Mouse (Mus musculus) embryo, embryonic 11 days (tissue): ENCODE measurements around the gene 1110051M20Rik.

Experiments used
- DNase-seq: peaks from one replicate; pipeline ENCODE4 v3.0.0-alpha.2; 2015

The 1110051M20Rik gene

DNA sequence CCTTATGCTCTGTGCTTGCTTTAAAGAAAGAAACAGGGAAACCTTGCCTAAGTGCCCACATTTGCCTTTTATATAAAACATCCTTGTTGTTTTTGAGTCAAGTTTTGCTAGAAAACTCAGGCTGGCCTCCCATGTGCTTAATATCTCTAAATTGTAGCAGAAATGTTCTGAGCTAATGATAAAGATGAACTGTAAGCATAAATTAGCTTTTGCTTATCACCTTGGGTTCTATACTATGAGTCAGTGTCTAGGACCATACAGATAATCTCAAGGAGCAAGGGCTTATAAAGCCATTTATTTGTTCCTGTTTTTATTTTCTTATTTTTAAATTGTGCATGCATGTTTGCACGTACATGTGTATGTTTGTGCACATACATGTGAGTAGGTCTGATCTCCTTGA lies 98.9 kb downstream of the 1110051M20Rik start:
- DNase-seq: no peak

DNA sequence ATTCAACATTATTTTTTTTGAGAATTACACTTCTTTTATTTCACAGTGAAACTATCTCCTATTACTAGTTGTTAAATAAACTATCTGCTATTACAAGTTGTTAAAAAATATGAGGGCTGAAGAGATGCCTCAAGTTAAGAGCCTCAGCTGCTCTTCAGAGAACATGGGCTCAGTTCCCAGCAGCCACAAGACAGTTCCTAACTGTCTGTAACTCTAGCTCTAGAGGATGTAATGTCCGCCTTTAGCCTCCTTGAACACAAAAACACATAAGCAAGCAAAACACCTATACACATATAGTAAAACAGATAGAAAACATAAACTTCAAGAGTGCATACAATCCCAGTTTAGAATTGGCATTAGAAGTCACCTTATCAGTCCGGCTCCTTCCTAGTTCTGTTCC lies 104.9 kb downstream of the 1110051M20Rik start:
- no peak for DNase-seq

DNA sequence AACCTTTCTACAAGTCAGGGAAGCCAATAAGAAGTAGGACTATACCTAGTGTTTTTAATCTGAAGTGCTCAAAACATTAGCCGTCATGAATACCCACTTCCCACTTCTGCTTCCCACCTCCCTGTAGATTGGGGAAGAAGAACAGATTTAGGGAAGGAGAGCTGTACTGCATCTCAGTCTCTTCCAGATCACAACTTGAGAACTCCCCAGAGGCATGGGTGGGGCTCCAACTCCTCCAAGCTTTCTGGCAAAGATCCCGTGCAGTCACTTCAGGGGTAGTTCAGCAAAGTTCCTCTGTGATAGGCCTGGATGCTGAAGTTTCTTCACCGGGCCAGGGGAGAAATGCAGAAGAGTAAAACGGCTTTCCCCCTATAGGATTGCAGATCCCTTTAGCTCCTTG lies 109.4 kb downstream of the 1110051M20Rik start:
- DNase-seq: no peak

DNA sequence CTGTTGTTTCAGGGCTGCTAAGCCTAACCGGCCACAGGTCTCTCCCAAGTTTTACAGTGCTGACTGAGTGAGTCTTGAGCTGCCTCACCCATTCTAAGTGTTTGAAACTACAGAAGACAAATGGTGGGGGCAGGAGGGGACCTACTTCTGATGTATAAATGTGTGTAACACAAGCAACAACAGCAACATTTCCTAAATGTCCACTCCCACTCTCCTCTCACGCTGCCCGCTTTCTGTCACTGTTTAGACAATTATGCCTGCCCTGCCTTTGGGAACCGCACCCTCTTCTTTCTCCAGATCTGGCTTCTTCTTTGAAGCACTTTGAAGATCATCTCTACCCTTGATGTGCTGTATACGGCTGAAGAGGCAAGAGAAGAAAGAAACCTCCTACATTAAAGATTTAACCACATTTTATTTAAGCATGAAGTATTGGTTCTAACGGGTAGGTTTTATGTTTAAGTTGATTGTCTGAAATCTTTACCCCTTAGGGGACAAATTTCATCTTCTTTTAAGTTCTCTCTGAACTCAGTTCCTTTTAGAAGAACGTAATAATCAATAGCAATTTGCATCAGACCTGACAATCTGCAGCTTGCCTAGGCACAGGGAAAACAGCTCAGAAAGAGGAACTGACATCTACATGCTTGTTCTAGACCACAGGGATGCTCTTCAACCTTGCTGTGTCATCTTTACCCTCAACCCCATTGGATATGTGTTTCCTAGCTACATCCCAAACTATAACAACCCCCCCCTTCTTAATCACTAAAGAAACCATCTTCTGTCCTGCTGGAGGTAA lies 113.3 kb downstream of the 1110051M20Rik start:
- no peak for DNase-seq

DNA sequence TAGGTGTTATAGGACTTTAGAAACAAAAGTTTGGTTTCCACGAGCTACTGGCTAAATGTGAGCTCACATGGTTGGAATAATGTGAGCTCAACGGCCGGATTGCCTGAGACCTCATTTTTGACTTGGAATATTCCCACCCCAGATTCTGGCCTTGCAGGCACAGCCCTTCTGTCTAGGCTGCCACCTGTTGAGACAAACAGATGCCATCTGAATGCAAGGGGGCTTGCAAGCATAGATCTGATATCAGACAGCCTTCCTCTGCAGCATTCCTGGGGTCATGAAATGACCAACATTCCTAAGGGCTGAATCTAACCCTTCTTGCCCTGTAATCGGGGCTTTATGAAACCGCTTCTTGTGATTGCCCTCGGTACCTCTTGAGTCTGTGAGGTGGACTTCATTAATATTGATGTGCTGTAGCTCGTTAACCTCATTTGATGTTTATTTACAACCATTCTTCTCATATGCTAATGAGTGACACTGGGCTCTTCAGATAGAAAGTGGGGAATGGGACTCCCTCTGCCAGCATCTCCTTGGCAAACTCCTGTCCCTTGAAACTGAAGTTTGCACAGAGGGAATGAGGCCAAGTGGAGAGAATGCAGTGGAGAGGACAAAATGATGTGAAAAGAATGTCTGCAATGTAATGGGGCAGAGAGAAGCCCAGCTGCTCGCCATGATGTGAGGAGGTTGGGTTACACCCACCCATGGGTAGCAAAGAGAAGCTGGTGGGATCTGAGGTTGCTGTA lies 114.3 kb downstream of the 1110051M20Rik start:
- DNase-seq: no peak

DNA sequence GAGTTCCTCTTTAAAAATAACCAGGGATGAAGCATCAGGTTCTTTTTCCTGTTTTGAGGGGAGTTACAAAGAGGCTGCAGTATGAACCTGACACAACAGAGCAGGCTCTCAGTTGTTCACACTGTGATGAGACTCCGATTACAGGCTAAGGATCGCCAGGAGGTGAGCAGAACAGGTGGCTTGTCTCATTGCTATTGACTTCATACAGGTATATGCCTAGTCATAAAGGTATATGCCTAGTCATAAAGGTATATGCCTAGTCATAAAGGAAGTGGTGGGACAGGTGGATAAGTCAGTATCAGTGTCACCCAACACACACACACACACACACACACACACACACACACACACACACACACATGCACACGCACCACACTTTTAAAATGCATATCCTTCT lies 115.8 kb downstream of the 1110051M20Rik start:
- DNase-seq: no peak

DNA sequence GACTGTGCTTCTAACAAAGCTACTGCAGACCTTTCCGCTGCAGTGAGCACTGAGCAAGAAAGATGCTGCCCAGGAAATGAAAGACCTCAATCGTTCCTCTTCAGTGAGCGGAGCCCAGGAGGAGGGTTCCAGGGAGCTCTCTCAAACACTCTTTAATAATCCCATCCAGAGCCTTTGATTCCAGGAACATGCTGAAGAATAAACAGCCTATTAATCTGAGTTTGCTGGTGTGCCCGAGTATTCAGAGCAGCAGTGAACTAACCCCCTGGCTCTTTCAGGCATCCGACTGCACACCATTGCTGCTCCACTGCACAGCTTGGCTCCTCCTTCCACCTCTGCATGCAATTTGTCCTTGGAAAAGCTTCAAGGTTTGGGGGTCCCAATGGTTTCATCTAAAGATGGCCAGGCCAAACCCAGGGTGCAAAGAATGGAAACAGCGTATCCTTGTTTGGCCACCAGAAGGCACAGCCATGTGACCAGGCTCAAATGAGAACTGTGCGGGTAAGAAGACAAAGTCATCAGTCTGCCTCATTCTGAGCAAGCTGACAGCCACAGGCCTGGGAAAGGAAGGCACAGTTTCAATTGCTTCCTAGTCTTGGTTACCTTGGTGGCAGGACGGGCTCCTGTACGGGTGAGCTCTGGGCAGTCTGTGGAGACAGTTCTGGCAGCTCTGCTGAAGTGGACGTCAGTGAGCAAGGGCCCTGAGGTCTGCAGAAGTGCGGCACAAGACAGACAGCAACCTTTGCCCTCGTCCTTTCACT lies 116.4 kb downstream of the 1110051M20Rik start:
- DNase-seq: peak; percentile 37

DNA sequence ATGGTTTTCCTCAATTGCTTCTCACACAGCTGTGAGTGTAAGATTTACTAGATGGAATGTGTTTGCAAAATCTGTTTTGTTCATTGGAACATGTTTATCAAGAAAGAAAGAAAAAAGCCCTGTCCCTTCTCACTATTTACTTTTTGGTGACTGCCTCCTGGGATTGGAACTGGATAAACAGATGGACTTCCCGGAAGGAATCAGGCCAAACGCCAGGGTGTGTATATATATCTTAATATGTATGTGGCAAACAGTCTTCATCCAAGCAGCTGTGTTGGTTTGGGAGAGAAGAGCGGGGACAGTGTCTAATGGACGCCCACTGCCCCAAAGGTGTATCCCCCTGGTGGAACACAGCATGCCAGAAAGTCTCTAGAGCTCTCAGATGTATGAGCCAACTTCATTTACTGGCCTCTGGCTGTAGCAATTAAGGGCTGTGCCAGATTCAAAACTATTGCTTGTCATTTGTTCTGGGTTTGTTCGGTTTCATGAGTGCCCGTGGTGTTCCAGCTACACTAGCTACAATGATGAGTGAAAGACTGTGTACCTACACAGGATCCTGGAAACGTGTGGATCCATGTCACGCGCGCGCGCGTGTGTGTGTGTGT lies 117.7 kb downstream of the 1110051M20Rik start:
- no peak for DNase-seq

DNA sequence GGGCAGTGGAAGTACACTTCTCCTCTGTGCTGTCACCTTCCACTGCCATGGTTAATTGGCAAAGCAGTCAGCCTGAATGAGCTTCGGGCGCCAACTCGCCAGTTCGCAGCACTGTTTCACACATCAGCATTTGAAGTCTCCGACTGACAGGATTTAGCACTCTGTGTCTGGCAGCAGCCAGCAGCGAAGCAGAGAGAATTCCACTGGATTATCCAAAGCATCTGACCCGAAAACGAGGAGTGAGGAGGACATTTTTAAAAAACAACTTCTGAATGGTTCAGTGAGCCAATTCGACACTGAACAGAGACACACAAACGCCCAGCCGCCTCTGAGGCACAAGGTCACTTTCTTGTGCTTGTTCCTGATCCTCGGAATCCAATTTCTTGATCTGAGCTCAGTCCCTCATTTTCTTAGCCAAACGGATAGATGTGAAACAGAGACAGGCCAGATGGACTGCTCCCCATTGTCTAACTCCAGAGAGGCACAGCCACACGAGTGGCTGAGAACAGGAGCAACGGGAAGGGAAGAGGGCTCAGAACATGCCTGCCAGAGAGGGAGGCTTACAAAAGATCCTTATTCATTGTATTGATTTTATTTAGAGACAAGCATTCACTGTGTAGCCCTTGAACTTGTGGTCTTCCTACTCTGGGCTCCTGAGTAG lies 119.6 kb downstream of the 1110051M20Rik start:
- no peak for DNase-seq

DNA sequence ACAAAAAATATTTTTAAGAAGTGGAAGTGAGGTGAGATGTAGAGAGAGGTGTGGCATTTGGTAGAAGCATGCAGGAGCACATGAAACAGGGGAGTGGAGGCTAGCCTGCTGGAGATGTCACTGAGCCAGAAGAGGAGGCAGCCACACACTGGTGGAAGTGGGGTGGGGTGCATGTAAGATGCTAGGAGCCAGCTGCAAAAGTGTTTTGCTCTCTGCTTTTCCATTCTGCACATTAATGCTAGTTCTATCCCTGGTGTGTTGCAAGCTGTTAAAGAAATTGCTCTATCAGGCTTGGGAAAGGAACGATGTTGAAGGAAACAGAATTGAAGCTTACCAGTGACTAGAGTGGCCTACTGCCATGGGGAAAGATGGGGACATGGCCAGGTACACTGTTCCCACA lies 120.2 kb downstream of the 1110051M20Rik start:
- DNase-seq: no peak

DNA sequence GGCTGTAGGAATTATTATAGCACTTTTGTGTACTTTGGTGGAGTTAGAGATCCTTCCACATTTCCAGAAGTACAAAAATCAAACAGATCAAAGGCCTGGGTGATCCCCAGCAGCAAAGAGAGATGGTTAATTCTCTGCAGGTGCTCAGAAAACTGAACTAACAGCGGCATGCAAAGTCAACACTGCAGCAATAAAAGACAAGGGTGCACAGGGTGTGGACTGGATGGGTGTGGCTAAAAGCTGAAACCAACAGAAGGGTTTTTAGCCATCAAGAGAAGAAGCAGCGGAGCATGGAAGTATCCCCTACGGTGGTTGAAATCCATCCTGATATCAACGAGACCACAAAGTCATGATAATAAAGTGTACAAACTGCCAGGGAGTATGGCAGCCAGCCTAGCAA lies 122.0 kb downstream of the 1110051M20Rik start:
- no peak for DNase-seq

DNA sequence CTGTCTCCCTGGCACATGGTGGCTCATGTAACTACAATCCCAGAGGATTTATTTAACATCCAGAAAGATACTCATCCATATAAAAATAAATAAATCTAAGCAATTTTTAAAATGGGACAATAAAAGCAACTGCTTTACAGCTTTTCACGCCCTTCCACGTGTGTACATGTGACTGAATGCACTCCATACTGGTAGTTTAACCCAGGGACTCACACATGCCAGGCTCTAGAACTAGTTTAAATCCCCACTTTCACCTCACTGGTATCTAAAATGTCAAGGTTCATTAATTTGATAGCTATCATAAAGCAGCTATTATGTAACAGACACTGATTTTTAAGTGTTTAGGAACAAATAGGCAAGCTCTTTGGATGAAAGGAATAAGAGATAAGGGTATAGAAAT lies 122.6 kb downstream of the 1110051M20Rik start:
- no peak for DNase-seq

DNA sequence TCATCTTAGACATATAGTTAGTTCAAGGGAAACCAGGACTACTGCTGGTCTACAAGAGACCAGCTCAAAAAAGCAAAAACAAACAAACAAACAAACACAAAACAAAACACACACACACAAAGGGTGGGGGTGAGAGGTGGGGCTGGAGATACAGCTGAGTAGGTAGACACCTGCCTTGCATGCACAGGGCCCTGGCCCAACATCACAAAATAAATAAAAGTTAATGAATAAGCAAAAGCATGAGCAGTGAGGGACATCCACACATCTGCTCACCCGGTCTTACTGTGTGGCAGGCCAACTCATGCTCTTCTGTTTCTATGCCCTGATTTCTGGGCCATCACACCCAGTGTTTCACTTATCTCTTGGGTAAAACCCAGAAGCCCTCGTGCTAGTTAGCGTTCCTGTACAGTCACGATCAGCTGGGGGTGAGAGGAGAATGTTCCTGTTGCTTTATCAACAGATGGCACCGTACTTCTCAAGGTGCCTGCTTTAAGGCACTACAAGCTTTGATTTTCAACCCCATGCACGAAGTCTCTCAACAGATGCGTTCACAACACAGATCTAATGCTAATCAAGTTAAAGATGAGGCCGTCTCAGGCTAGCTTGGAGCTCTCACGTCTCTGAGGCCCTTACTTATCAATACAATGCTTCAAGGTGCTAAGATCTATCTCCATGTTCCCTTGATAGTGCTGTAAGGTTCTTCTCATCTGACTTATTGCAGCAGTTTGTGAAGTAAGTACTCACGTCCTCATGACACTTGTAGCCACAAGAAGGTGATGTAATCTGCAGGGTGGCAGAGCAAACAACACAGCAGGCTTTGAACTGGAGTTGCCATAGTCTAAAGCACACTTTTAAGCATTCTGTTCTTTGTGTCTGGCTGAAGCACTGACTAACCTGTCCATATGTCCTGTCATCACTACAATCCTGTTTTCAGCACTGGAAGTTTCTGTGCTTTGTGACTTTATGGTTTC lies 123.7 kb downstream of the 1110051M20Rik start:
- DNase-seq: no peak

DNA sequence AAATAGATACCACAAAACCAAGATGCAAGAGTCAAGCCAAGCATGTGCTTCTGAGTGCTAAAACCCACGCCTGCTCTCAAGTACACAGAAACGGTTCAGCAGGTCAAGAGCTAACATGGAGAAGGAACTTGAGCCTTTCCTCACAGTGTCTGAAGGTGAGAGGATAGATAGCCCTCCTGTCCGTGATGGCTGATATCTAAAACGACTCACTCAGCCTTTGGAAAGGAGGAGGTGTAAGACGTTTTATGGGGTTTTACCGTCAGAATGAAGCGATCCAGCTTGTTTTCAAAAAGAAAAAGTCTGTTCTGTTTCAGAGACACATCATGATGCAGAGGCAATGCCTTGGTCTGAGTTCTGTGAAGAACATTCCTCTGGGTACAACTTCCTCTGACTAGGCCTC lies 130.3 kb downstream of the 1110051M20Rik start:
- no peak for DNase-seq

DNA sequence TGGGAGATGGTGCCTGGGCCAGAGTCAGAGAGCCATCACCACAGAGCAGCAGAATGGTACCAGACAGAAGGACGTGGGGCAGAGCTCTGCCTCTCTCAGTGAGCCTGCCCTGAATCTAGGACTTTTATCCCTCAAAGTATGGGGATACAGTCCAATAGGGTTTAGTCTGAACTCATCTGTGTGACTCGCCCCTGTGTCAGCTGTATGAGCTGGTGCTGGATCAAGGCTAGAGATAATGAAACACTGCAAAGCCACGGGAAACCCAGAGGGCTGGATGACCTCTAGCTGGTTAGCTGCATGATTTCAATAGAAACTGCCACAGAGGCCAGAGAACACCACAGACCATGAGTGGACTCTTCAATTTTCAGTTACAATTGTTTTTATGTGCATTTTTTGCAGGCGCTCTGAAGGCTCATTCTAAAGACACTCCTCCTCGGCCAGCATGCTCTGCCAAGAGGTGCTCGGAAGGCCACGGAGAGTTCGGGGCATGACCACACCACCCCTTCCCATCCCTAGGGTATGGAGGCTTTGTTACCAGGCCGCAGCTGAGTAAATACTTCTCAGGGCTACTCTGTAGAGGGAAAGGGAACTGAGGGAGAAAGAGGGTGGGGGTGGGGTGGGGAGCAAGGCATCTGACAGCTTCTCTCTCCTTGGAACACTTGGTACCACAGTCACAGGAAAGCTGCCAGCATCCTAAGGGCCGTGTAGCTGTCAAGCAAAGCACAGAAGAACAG lies 131.8 kb downstream of the 1110051M20Rik start:
- peak; percentile 53 for DNase-seq

DNA sequence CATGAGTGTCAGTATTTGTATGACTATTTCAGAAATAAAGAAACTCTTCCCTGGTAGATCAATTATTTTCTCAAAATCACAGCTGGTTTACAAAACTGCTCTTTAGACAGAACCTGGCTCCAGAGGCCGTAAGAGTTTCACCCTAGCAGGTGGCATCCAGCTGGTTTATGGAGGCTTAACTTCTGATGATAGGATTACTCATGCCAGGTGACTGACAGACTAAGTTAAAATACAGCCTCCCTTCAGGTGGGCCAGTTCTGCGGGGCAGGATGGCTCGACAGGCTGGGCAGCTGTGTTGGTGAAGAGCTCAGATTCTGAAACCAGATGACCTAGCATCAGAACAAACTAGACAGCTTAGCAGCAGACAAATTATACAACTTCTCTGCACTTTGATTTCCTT lies 135.0 kb downstream of the 1110051M20Rik start:
- DNase-seq: no peak

DNA sequence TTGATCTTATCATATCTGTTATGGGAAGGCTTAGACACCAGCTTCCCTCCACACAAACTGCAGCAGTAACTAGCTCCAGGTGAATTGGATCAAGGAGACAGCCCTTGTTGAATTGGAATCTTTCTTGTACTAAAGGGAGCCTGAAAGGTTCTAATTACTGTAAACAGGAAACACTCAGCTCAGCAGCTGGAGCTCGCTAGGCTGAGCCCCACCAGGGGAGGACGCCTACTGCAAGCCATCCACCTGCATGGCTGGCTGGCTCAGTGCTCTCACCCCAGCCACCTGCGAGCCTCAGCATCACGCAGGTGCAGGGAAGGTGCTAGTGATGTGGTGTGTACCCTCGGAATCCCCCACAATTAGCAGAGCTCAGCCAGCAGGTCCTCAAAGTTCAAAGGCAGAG lies 135.8 kb downstream of the 1110051M20Rik start:
- peak; percentile 46 for DNase-seq

DNA sequence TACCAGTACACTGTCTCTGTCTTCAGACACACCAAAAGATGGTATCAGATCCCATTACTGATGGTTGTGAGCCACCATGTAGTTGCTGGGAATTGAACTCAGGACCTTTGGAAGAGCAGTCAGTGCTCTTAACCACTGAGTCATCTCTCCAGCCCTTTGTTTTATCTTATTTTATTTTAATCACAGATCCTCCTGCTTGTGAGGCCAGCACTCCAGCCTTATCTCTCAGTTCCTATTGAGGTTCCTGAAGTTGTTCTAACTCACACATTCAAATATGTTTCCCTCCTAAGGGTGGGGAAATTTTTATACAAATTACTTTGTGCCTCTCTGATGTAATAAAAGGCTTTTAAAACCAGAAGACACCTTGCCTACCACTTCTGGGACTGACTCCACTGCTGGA lies 137.9 kb downstream of the 1110051M20Rik start:
- DNase-seq: no peak

DNA sequence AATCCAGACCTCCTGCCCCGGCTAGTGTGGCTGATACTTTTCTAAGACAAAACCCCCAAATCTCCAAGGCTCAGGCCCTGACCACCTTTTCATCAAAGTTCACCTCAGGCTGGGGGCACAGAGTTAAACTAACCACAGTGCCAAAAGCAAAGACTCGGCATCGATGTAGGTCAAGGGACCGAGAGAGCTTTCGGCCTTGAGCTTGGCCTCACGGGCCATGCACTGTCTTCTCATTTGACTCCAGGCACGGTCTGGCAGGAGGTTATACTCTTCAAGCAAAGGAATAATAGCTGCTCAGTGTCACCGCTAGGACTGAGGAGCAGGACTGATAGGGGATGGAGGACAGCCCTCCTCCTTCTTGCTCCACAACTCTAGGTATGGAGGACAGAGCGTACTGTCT lies 138.6 kb downstream of the 1110051M20Rik start:
- no peak for DNase-seq

DNA sequence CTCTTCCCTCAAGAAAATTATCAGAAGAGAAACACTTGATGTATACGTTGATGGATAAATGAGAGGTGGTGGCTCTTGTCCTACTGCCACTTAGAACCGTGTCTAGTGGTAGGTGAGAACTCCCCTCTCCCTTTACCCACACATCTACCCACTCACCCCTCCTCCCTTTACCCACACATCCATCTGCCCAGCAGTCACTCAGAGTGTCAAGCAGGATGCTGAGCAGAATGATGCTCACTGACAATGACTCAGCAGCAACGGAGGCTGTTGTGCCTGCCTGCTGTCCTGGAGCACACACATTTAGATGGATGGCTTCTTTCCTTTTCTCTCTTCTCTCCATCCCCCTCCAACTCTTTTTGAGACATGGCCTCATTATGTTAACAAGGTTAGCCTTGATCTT lies 141.7 kb downstream of the 1110051M20Rik start:
- no peak for DNase-seq

DNA sequence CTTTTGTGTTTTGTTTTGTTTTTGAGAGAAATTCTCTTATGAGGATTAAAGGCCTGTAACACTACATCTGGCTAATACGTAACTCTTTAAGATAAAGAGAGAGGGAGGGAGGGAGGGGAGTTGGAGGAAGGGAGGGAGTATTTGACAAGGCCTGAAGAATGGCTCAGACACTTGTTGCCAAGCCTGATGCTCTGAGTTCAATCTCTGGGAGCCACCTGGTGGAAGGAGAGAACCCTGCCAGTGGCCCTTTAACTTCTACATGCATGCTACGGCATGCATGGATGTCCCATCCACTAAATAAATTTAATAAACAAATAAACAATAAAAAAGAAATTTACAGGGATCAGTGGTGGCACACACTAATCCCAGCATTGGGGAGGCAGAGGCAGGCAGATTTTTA lies 142.7 kb downstream of the 1110051M20Rik start:
- DNase-seq: no peak
